Mouse (Mus musculus): ENCODE measurements around the gene Prlr. TPM values are rescaled to one million over a fixed set of nuclear protein-coding genes. Genes with fewer than 3 reads are reported as not detected.

The Prlr gene
- polyA plus RNA-seq, 1 experiment: not detected

- Histone ChIP-seq H3K27ac (ENCODE audit: insufficient read depth, low read depth, low read length) (no peak overlapping the region), H3K4me3 (ENCODE audit: insufficient read depth, low read depth, low read length) (no peak overlapping the region), H3K4me1 (ENCODE audit: control insufficient read depth, insufficient read depth, low read length) (no peaks in the 10 kb centered on the region)
- TF ChIP-seq CTCF (IDR thresholded peaks at IDR 0.05; ENCODE audit: insufficient read depth, low read depth, low read length): no peak
- no peak for TF ChIP-seq POLR2A (IDR thresholded peaks at IDR 0.05; ENCODE audit: insufficient read depth, low read depth, low read length)
- 82% methylated on average over 4 of the region's 4 CpGs for WGBS
Observed at GRCm38 (mm10) chr15:10277461-10277860, 100.4 kb downstream of the Prlr start.

DNA sequence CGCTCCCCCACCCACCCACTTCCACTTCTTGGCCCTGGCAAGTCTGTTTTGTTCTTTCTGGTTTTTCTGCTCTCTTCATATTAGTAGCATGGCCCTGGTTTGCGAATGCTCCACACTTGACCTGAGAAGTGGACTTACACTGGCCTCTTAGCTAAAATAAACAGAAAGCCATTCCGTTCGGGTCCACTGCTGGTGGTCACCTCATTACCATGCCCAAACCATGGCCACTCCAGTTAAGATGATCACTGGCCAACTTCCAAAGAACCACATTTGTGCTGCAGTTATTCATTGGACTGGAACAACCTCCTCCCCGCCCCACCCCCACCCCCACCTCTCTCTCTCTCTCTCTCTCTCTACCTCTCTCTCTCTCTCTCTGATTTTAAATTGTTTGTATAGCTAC lies 104.5 kb downstream of the Prlr start:
- H3K27ac ChIP-seq (ENCODE audit: insufficient read depth, low read depth, low read length): no peak overlapping the region
- H3K4me1 ChIP-seq (ENCODE audit: control insufficient read depth, insufficient read depth, low read length): no peaks in the 10 kb centered on the region
- 76% methylated on average over 5 of the region's 5 CpGs for WGBS
- TF ChIP-seq POLR2A (IDR thresholded peaks at IDR 0.05; ENCODE audit: insufficient read depth, low read depth, low read length) (no peak), CTCF (IDR thresholded peaks at IDR 0.05; ENCODE audit: insufficient read depth, low read depth, low read length) (no peak)
- no peak overlapping the region for H3K4me3 ChIP-seq (ENCODE audit: insufficient read depth, low read depth, low read length)

- Histone ChIP-seq H3K4me3 (ENCODE audit: insufficient read depth, low read depth, low read length) (no peak overlapping the region), H3K27ac (ENCODE audit: insufficient read depth, low read depth, low read length) (no peak overlapping the region)
- TF ChIP-seq CTCF (IDR thresholded peaks at IDR 0.05; ENCODE audit: insufficient read depth, low read depth, low read length) (no peak), POLR2A (IDR thresholded peaks at IDR 0.05; ENCODE audit: insufficient read depth, low read depth, low read length) (no peak)
Observed at GRCm38 (mm10) chr15:10283661-10284060, 106.6 kb downstream of the Prlr start.

DNA sequence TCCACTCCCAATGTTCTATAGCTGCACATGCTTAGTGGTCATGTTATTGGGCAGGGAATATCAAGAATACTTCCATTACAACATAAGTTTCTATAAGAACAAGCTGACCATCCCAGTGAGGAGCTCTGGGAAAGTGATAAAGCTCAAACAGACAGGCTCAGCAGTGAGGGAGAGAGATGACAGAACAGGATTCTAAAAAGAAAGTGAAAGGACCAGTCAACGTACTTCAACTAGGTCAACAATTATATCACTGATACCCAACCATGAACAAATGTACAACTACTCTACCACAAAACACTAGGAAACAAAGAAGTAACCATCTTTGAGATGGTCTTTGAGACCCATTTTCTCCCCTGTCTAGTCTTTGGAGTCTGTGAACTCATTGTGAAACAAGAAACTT lies 119.5 kb downstream of the Prlr start:
- Histone ChIP-seq H3K27ac (ENCODE audit: insufficient read depth, low read depth, low read length) (no peak overlapping the region), H3K4me3 (ENCODE audit: insufficient read depth, low read depth, low read length) (no peak overlapping the region), H3K4me1 (ENCODE audit: control insufficient read depth, insufficient read depth, low read length) (no peaks in the 10 kb centered on the region)
- no peak for TF ChIP-seq CTCF (IDR thresholded peaks at IDR 0.05; ENCODE audit: insufficient read depth, low read depth, low read length)
- TF ChIP-seq POLR2A (IDR thresholded peaks at IDR 0.05; ENCODE audit: insufficient read depth, low read depth, low read length): no peak
- WGBS: 81% methylated on average over 1 of the region's 1 CpGs

More at GRCm38 (mm10) chr15:10283661-10284060, 106.6 kb downstream of the Prlr start:
- H3K4me1 ChIP-seq (ENCODE audit: control insufficient read depth, insufficient read depth, low read length): no peaks in the 10 kb centered on the region

DNA sequence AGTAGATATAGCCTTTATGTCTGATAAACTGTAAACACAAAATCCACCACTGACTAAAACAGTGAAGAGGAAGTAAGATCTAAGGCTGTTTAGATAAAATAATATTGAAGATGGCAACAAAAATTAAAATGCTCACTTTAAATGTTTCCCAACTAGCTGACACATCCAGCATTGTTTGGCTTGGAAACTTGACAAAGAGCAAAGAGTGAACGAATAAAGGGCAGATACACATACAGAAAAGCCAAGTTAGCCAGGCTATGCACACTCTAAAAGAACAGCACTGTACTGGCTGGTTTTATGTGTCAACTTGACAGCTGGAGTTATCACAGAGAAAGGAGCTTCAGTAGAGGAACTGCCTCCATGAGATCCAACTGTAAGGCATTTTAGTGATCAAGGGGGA lies 121.0 kb downstream of the Prlr start:
- TF ChIP-seq POLR2A (IDR thresholded peaks at IDR 0.05; ENCODE audit: insufficient read depth, low read depth, low read length) (no peak), CTCF (IDR thresholded peaks at IDR 0.05; ENCODE audit: insufficient read depth, low read depth, low read length) (no peak)
- 53% methylated on average over 1 of the region's 1 CpGs for WGBS
- H3K27ac ChIP-seq (ENCODE audit: insufficient read depth, low read depth, low read length): no peak overlapping the region
- H3K4me1 ChIP-seq (ENCODE audit: control insufficient read depth, insufficient read depth, low read length): no peaks in the 10 kb centered on the region
- no peak overlapping the region for H3K4me3 ChIP-seq (ENCODE audit: insufficient read depth, low read depth, low read length)

- WGBS: 72% methylated on average over 3 of the region's 3 CpGs
- Histone ChIP-seq H3K4me3 (ENCODE audit: insufficient read depth, low read depth, low read length) (no peak overlapping the region), H3K27ac (ENCODE audit: insufficient read depth, low read depth, low read length) (no peak overlapping the region), H3K4me1 (ENCODE audit: control insufficient read depth, insufficient read depth, low read length) (no peaks in the 10 kb centered on the region)
- TF ChIP-seq CTCF (IDR thresholded peaks at IDR 0.05; ENCODE audit: insufficient read depth, low read depth, low read length) (no peak), POLR2A (IDR thresholded peaks at IDR 0.05; ENCODE audit: insufficient read depth, low read depth, low read length) (no peak)
Observed at GRCm38 (mm10) chr15:10299467-10299866, 122.4 kb downstream of the Prlr start.

DNA sequence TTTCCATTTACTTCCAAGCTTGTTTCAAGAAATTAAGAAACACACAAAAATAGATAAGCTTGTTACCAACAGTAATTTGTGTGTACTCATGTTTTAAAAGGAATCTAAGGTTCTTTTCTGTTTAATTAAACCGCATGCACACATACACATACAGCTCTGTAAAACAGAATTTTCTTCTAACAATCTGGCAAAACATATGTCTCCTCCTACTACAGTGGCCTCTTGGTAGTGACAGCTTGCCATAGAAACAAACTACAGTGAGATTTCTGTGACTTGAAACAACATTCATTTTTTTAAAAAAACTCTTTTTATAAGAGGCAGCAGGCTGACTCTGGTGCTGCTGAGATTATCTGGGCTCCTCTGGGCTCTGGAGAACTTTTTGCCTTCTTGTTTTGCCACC lies 129.4 kb downstream of the Prlr start:
- Histone ChIP-seq H3K4me1 (ENCODE audit: control insufficient read depth, insufficient read depth, low read length) (no peaks in the 10 kb centered on the region), H3K27ac (ENCODE audit: insufficient read depth, low read depth, low read length) (no peak overlapping the region), H3K4me3 (ENCODE audit: insufficient read depth, low read depth, low read length) (no peak overlapping the region)
- TF ChIP-seq CTCF (IDR thresholded peaks at IDR 0.05; ENCODE audit: insufficient read depth, low read depth, low read length) (no peak), POLR2A (IDR thresholded peaks at IDR 0.05; ENCODE audit: insufficient read depth, low read depth, low read length) (no peak)
- WGBS: 85% methylated on average over 1 of the region's 1 CpGs

DNA sequence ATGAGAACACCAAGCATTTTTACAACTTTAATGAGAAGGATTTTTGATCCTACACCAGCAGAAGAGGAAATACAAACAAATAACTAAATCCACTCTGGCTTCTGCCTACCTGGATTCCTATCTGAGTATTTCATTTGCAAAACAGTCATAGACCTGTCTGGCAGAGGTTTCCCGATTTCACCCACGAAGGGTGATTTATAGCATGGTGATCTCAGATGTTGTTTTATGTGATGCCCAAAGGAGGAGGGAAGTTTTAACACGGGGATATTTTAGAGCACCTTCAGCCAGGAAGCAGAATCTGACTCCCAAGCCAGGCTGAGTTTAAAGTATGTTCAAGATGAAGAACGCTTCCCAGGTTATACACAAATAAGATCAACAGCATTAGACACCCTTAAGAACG lies 134.8 kb downstream of the Prlr start:
- no peak for TF ChIP-seq CTCF (IDR thresholded peaks at IDR 0.05; ENCODE audit: insufficient read depth, low read depth, low read length)
- no peak for TF ChIP-seq POLR2A (IDR thresholded peaks at IDR 0.05; ENCODE audit: insufficient read depth, low read depth, low read length)
- no peak overlapping the region for H3K27ac ChIP-seq (ENCODE audit: insufficient read depth, low read depth, low read length)
- 89% methylated on average over 5 of the region's 5 CpGs for WGBS
- H3K4me3 ChIP-seq (ENCODE audit: insufficient read depth, low read depth, low read length): no peak overlapping the region
- H3K4me1 ChIP-seq (ENCODE audit: control insufficient read depth, insufficient read depth, low read length): no peaks in the 10 kb centered on the region

- no peaks in the 10 kb centered on the region for H3K4me1 ChIP-seq (ENCODE audit: control insufficient read depth, insufficient read depth, low read length)
- TF ChIP-seq CTCF (IDR thresholded peaks at IDR 0.05; ENCODE audit: insufficient read depth, low read depth, low read length) (no peak), POLR2A (IDR thresholded peaks at IDR 0.05; ENCODE audit: insufficient read depth, low read depth, low read length) (no peak)
- H3K4me3 ChIP-seq (ENCODE audit: insufficient read depth, low read depth, low read length): no peak overlapping the region
- 50% methylated on average over 7 of the region's 7 CpGs for WGBS
- no peak overlapping the region for H3K27ac ChIP-seq (ENCODE audit: insufficient read depth, low read depth, low read length)
Observed at GRCm38 (mm10) chr15:10313522-10314455, 136.8 kb downstream of the Prlr start.

Data from olfactory bulb, adult 2 months (tissue).